Mouse (Mus musculus): ENCODE results near the gene Pln. TPM values are rescaled to one million over a fixed set of nuclear protein-coding genes. Genes with fewer than 3 reads are reported as not detected.

Pln gene
- polyA plus RNA-seq, 1 experiment: not detected

DNA sequence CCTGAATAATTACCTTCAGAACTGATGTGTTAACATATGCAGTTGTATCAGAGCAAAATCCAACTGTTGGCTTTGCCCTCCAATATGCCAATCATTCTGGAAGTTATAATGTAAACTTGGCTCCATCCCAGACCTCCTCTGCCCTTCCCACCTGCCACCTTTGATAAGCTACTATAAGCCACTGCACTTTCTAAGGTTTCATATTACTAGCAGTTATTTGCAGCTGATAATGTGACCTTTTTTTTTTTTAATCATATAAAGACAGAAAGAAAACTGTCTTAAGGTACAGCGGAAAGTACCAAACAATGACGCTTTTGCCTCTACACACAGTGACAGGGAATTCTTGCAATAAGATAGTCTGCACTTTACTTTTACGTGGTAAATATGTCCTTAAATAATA, 1.5 kb upstream of the Pln start:
- WGBS: 90% methylated on average over 3 of the region's 3 CpGs
- TF ChIP-seq POLR2A (IDR thresholded peaks at IDR 0.05; ENCODE audit: insufficient read depth, low read depth, low read length): no peak
- TF ChIP-seq CTCF (IDR thresholded peaks at IDR 0.05; ENCODE audit: insufficient read depth, low read depth, low read length): no peak
- H3K4me3 ChIP-seq (ENCODE audit: insufficient read depth, low read depth, low read length): no peak overlapping the region
- H3K4me1 ChIP-seq (ENCODE audit: control insufficient read depth, insufficient read depth, low read length): no peaks in the 10 kb centered on the region
- no peak overlapping the region for H3K27ac ChIP-seq (ENCODE audit: insufficient read depth, low read depth, low read length)

DNA sequence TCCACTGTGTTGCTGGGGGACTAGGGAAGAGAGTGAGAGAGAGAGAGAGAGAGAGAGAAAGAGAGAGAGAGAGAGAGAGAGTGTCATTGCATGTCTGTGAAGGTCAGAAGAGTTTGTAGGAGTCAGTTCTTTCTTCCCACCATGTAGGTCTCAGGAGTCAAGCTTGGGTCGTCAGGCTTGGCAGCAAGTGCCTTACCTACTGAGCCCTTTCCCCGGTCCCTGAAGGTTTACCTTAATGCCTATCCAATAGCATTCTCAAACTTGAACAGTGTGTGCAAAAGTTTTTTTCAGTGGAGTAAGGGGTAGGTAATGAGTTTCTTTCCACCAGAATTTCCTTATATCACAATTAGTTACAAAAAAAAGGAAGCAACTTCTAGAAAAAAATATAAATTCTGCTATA, 1.6 kb downstream of the Pln start:
- no peak overlapping the region for H3K27ac ChIP-seq (ENCODE audit: insufficient read depth, low read depth, low read length)
- 71% methylated on average over 2 of the region's 2 CpGs for WGBS
- no peak overlapping the region for H3K4me3 ChIP-seq (ENCODE audit: insufficient read depth, low read depth, low read length)
- TF ChIP-seq CTCF (IDR thresholded peaks at IDR 0.05; ENCODE audit: insufficient read depth, low read depth, low read length): no peak
- TF ChIP-seq POLR2A (IDR thresholded peaks at IDR 0.05; ENCODE audit: insufficient read depth, low read depth, low read length): no peak
- H3K4me1 ChIP-seq (ENCODE audit: control insufficient read depth, insufficient read depth, low read length): no peaks in the 10 kb centered on the region

DNA sequence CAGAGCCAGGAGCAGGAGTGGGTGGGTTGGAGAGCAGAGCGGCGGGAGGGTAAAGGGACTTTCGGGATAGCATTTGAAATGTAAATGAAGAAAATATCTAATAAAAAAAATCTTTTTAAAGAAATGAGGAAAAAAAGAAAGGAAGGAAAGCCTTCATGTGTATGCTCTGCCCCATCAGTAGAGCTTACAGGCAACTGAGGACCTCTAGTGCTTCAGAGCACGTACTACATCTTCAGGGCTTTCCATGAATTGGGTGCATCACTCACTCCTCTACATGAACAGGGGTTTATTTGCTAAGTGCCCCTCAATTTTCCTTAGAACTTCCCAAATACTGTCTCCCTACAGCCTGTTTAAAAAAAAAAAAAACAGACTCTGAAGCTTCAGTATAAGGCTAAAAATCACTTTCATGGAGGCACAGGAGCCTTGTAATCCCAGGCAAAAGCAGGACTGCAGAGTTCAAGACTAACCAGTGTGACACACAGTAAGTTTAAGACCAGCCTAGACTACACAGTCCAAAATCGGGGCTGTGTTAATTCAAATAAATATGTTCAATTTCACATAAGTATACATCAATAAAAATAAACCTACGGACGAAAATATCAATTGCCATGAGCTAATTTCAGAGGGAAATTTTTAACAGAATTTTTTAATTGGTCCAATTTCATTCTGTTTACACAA, 4.0 kb downstream of the Pln start:
- no peaks in the 10 kb centered on the region for H3K4me1 ChIP-seq (ENCODE audit: control insufficient read depth, insufficient read depth, low read length)
- 80% methylated on average over 7 of the region's 7 CpGs for WGBS
- TF ChIP-seq CTCF (IDR thresholded peaks at IDR 0.05; ENCODE audit: insufficient read depth, low read depth, low read length) (no peak), POLR2A (IDR thresholded peaks at IDR 0.05; ENCODE audit: insufficient read depth, low read depth, low read length) (no peak)
- H3K27ac ChIP-seq (ENCODE audit: insufficient read depth, low read depth, low read length): no peak overlapping the region
- no peak overlapping the region for H3K4me3 ChIP-seq (ENCODE audit: insufficient read depth, low read depth, low read length)

DNA sequence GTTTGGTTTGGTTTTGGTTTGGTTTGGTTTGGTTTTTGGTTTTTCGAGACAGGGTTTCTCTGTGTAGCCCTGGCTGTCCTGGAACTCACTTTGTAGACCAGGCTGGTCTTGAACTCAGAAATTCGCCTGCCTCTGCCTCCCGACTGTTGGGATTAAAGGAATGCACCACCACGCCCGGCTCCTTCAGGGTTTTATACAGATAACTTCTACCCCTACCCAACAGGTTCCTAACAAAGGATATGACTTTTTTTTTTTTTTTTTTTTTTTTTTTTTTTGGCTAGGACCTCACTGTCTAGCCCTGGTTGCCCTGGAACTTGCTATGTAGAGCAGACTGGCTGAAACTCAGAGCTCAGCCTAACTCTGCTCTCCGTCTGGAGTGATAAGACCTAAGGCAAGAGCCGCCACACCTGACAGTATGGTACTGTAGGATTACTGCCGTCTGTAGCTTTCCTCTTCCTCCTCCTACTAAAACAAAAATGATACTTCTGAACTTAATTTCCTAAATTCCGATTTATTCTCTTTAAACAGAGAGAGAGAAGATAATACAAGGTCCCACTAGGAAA, 4.8 kb downstream of the Pln start:
- 93% methylated on average over 9 of the region's 9 CpGs for WGBS
- TF ChIP-seq POLR2A (IDR thresholded peaks at IDR 0.05; ENCODE audit: insufficient read depth, low read depth, low read length) (no peak), CTCF (IDR thresholded peaks at IDR 0.05; ENCODE audit: insufficient read depth, low read depth, low read length) (no peak)
- Histone ChIP-seq H3K27ac (ENCODE audit: insufficient read depth, low read depth, low read length) (no peak overlapping the region), H3K4me3 (ENCODE audit: insufficient read depth, low read depth, low read length) (no peak overlapping the region), H3K4me1 (ENCODE audit: control insufficient read depth, insufficient read depth, low read length) (no peaks in the 10 kb centered on the region)

DNA sequence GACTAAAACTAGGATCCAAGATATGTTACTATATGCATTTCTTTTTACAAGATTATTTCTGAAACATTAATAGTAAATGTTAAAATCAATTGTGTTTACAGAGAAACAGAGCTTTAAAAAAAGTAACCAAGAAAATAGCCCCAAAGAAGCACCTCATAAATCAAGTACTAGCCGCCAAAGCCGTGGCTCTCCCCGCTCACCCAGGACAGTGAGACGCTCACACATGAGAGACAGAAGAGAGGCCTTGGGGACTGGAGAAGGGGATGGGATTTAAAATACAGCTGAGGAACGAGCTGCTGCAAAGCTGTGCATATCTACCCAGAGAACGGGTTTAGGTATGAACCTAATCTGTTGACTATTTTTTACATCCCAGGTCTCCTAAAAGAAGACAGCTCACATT, 5.9 kb downstream of the Pln start:
- Histone ChIP-seq H3K4me3 (ENCODE audit: insufficient read depth, low read depth, low read length) (no peak overlapping the region), H3K27ac (ENCODE audit: insufficient read depth, low read depth, low read length) (no peak overlapping the region), H3K4me1 (ENCODE audit: control insufficient read depth, insufficient read depth, low read length) (no peaks in the 10 kb centered on the region)
- 88% methylated on average over 6 of the region's 6 CpGs for WGBS
- TF ChIP-seq POLR2A (IDR thresholded peaks at IDR 0.05; ENCODE audit: insufficient read depth, low read depth, low read length) (no peak), CTCF (IDR thresholded peaks at IDR 0.05; ENCODE audit: insufficient read depth, low read depth, low read length) (no peak)

DNA sequence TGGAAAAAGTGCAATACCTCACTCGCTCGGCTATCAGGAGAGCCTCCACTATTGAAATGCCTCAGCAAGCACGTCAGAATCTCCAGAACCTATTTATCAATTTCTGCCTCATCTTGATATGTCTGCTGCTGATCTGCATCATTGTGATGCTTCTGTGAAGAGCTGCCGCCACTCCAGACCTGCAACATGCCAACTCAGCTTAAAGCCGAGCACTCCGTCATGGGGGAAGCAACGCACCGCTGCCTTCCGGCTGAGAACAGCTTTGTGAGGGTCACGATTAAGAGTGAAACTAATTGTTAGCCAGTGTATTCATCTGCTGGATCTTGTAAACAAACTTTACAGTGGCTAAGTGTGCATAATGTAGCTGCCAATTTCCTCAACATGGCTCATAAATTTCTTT, 6.4 kb downstream of the Pln start:
- TF ChIP-seq POLR2A (IDR thresholded peaks at IDR 0.05; ENCODE audit: insufficient read depth, low read depth, low read length) (no peak), CTCF (IDR thresholded peaks at IDR 0.05; ENCODE audit: insufficient read depth, low read depth, low read length) (no peak)
- Histone ChIP-seq H3K4me3 (ENCODE audit: insufficient read depth, low read depth, low read length) (no peak overlapping the region), H3K4me1 (ENCODE audit: control insufficient read depth, insufficient read depth, low read length) (no peaks in the 10 kb centered on the region), H3K27ac (ENCODE audit: insufficient read depth, low read depth, low read length) (no peak overlapping the region)
- WGBS: 57% methylated on average over 10 of the region's 10 CpGs

DNA sequence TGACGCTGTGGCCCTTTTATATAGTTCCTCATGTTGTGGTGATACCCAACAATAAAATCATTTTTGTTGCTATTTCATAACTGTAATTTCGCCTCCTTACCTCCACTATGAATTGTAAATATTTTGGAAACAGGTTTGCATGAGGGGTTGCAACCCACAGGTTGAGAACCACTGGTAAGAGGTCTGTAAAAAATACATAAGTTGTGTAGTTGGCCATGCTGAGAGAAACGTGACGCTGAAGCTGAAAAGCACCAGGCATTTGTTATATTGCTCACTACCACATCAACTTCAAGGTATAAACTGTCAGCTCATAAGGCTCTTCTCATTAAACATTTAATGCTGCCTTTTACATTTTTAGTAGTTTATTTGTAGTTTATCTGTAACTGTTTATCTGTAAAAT, 8.0 kb downstream of the Pln start:
- Histone ChIP-seq H3K4me3 (ENCODE audit: insufficient read depth, low read depth, low read length) (no peak overlapping the region), H3K27ac (ENCODE audit: insufficient read depth, low read depth, low read length) (no peak overlapping the region), H3K4me1 (ENCODE audit: control insufficient read depth, insufficient read depth, low read length) (no peaks in the 10 kb centered on the region)
- 91% methylated on average over 4 of the region's 4 CpGs for WGBS
- no peak for TF ChIP-seq POLR2A (IDR thresholded peaks at IDR 0.05; ENCODE audit: insufficient read depth, low read depth, low read length)
- no peak for TF ChIP-seq CTCF (IDR thresholded peaks at IDR 0.05; ENCODE audit: insufficient read depth, low read depth, low read length)

DNA sequence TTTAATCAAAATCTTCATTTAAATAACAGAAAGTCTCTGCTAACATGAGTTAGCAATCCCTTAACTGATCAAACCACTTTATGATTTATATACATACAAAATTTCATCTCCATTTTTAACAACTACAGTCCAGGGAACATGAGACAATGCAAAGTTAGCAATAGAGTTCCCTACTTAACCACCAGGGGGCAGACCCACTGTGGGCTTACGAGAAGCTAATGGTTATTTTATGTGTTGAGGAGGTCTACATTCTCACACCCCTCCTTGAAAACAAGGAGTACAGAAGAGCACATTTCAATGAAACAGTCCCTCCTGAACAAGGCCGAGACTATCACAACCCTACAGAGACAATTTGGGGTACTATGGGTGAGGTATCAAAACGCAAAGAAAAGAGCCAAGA, 9.0 kb downstream of the Pln start:
- H3K27ac ChIP-seq (ENCODE audit: insufficient read depth, low read depth, low read length): no peak overlapping the region
- 58% methylated on average over 3 of the region's 3 CpGs for WGBS
- H3K4me1 ChIP-seq (ENCODE audit: control insufficient read depth, insufficient read depth, low read length): no peaks in the 10 kb centered on the region
- H3K4me3 ChIP-seq (ENCODE audit: insufficient read depth, low read depth, low read length): no peak overlapping the region
- TF ChIP-seq POLR2A (IDR thresholded peaks at IDR 0.05; ENCODE audit: insufficient read depth, low read depth, low read length) (no peak), CTCF (IDR thresholded peaks at IDR 0.05; ENCODE audit: insufficient read depth, low read depth, low read length) (no peak)

DNA sequence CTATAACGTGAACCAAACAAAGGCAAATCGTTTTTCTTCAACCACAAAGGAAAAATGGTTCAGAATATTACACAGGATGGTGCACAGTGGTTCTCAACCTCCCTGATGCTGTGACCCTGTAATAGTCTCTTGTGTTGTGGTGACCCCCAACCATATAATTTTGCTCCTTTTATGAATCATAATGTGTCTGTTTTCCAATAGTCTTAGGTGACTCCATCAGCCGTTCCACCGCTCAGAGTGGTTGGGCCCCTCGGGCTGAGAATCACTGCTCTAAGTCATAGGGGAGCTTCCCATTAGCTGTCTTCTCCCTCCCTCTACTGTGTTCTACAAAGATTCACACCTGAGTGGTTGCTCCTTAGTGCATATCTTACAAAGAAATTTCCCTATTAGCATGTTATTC, 9.4 kb downstream of the Pln start:
- Histone ChIP-seq H3K4me3 (ENCODE audit: insufficient read depth, low read depth, low read length) (no peak overlapping the region), H3K27ac (ENCODE audit: insufficient read depth, low read depth, low read length) (no peak overlapping the region), H3K4me1 (ENCODE audit: control insufficient read depth, insufficient read depth, low read length) (no peaks in the 10 kb centered on the region)
- TF ChIP-seq POLR2A (IDR thresholded peaks at IDR 0.05; ENCODE audit: insufficient read depth, low read depth, low read length) (no peak), CTCF (IDR thresholded peaks at IDR 0.05; ENCODE audit: insufficient read depth, low read depth, low read length) (no peak)
- WGBS: 78% methylated on average over 5 of the region's 5 CpGs

All from olfactory bulb, adult 2 months (tissue).